Mouse (Mus musculus): ENCODE measurements around the gene Ksr2.

Ksr2 gene

DNA sequence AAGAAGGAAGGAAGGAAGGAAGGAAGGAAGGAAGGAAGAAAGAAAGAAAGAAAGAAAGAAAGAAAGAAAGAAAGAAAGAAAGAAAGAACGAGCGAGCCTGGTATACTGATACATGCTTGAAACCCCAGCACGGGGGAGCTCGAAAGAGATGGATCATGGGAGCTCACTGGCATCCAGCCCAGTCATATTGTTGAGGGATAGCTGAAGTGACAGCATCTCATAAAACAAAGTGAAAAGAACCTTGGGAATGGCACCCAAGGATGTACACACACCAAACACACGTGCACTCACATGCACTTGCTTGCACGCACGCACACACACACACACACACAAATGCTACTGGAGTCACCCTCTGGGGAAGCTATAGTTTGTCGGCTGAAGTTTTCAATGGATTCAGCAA lies 282.6 kb downstream of the Ksr2 start:
- no peak for DNase-seq

DNA sequence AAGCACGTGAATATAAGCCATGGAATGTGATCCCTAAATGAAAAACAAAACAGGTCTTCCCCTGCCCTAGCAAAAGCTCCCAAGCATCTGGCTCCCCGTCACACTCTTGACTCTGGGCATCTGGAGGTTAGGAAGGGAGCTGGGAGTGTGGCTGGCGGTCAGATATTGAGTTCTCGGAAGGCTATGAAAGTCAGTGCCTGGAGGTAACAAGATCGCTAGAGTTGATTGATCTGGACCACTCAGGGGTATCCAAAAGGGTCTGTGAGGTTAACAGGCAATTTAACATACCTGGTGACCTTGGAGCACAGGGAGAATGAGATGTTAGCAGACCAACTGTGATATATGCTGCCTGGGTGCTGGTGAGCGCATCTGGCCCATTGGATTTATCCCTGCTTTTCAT lies 283.8 kb downstream of the Ksr2 start:
- no peak for DNase-seq

DNA sequence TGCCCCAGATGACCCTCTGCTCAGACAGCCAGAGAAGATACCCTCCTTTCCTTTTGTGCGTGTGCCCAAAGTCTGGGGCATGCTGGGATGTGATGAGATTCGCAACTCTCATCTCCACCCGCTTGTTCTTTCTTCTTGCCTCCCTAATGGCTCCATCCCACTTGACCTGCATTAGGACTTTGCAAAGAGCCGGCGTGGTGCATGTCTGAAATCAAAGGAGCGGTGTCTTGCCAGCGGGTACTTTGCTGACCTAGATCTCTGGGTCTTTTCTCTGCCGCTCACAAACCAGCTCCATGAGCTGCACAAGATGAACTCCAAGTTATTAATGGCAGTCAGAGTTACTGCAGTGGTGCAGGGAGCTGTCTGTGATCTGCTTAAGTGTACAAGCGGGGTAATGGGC lies 290.6 kb downstream of the Ksr2 start:
- DNase-seq = no peak

DNA sequence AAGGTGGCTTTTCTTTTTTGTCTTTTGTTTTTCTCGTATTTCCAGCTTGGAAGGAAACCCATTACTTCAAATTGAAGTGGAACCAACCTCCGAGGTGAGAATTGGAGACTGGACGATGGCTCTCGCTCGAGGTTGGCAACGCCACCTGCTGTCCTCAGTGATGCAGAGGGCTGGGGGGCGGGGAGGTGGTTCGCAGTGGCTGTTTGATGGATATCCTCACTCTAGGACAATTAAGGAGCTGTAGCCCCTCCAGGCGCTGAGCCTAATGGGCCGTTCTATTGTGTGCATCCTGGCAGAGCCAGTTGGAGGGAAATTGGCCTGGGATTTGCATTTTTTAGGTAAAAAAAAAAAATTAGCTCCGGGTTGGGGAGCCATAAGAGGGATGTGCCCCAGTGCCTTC lies 292.8 kb downstream of the Ksr2 start:
- DNase-seq = no peak

GRCm38 (mm10) chr5:117709306-117709705 lies 295.5 kb downstream of the Ksr2 start:
- DNase-seq = no peak

GRCm38 (mm10) chr5:117711636-117712035 lies 297.8 kb downstream of the Ksr2 start:
- DNase-seq = no peak

DNA sequence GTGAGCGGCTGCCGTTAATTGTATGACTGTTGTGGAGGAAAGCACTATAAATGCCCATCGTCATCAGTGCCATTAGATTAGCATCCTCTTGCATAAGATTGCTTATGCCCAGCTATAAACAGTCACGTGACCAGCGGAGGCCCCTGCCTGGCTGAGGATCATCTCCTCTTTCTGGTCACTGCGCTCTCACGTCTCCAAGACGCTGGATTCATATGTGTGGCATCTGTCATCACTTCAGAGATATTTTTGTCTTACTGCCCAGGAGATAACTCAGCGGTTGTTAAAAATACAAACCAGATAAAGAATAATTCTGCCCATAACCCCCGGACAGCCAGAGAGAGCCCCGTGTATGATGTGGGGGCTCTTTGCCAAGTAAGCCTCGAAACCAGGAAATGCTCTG lies 298.4 kb downstream of the Ksr2 start:
- DNase-seq = no peak

DNA sequence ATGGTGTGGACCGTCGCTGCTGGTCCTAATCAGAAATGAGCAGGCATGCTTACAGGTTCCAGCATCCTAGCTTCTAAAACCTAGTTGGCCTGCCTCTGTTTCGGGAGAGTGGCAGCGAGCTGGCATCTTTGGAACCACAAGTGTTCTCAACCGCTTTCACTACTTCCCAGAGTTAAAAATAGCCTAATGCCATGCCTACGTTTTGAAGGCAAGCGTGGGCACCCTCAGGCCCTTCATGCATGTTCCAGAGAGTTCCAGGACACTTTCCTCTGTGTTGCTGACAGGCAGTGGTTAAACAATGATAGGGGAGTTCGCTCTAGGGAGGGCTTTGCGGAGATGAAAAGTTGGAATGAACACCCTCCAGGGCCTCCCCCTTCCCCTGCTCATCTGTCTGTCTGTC lies 303.3 kb downstream of the Ksr2 start:
- DNase-seq = no peak

DNA sequence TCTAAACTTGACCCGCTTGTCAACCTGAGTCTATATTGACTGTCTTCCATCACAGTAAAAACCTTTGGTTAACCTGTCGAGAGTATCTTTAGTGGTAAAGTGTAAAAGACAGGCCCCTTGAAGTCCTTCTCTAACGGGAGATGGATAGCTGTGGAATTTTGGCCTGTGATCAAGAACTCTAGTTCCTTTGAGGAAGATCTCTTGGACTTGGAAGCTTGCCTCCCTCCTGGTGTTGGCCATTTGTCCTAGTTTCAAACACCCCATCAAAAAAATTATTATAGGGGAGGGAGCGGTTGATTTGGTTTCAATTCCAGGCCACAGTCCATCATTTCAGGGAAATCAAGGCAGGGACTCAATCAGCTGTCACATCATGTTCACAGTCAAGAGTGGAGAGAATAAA lies 309.5 kb downstream of the Ksr2 start:
- no peak for DNase-seq

GRCm38 (mm10) chr5:117726548-117726947 lies 312.7 kb downstream of the Ksr2 start:
- no peak for DNase-seq

DNA sequence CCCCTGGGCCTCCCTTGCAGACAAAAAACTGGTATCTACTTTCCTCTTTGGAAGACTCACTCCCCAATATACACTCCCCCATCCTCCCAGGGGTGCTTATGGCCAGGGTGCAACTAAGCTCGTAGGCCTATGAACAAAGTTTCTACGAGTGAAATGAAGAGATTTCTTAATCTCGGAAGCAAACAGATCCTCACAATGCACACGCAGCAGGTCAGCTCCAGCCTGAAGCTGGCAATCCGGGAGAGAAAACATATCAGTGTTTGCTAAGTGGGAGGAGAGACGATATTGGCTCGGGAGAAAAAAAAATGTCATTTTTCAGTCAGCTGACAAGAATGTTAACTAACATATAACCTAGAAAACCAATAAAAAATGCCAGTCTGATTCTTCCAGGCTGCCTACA lies 313.3 kb downstream of the Ksr2 start:
- no peak for DNase-seq

- no peak for DNase-seq
Observed at GRCm38 (mm10) chr5:117731311-117731710, 317.5 kb downstream of the Ksr2 start.

GRCm38 (mm10) chr5:117744654-117745178 lies 330.9 kb downstream of the Ksr2 start:
- DNase-seq = no peak

GRCm38 (mm10) chr5:117749353-117749752 lies 335.6 kb downstream of the Ksr2 start:
- no peak for DNase-seq

- no peak for DNase-seq
Observed at GRCm38 (mm10) chr5:117757696-117758482, 344.1 kb downstream of the Ksr2 start.

- DNase-seq = no peak
Observed at GRCm38 (mm10) chr5:117761181-117761832, 347.5 kb downstream of the Ksr2 start.

DNA sequence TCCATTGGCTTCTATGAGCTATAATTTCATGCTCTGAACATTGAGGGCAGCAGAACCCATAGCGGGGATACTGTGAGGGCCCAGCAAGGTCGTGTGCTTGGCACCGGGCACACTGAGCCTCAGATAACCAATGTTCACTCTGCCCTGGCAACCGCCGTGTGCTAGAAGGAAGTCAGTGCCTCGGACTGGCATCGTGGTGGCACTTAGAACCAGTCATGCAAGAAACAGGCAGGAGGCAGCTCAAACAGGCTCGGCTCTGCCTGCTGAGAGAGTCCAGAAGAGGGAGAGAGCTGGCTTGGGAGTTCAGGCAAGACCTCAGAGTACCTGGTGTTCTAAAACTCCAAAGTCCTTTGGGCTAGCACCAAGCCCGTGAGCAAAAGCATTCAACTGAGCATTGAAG lies 350.7 kb downstream of the Ksr2 start:
- DNase-seq = no peak

- no peak for DNase-seq
Observed at GRCm38 (mm10) chr5:117779175-117779574, 365.4 kb downstream of the Ksr2 start.

DNA sequence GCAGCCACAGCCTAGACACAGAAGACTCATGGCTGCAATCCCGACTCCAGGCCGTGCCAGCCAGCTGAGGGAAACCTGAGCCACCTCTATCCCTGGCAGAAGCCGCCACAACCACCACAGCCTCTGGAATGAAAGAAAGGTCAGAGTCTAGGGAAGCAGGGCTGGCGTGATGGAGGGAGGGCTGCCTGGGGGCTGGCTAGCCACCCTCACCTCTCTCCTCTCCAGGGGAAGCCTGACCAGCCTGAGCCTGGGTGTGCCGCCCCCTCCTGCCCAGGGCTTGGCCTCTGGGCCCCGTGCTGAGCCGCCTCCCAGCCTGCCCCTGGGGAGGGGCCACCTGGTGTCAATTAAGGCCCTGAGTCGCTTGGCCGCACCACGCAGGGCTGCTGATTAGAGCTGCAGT lies 366.9 kb downstream of the Ksr2 start, which contains the start of gene Nos1:
Nos1 (plus strand) TSS at position 352 of the 400 bp plus-strand sequence.
- no peak for DNase-seq

DNA sequence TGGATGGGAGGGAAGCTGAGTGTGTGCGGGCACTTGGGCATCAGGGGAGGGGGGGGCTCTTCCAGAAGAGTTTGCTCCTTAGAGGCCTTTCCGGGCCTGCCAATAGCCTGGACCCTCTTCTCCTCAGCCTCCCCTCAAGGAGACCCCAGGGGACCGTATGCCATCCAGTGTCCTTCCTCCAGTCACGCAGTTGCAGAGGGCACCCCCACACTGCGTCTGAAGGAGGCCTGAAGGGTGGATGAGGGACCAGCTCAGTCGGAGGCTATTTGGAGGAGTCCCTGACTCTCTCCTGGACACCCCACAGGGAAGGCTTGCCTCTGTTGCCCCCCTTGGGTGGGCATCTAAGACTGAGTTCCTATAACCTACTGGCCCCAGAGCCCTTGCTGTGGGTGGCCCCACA lies 367.4 kb downstream of the Ksr2 start:
- DNase-seq = no peak

DNA sequence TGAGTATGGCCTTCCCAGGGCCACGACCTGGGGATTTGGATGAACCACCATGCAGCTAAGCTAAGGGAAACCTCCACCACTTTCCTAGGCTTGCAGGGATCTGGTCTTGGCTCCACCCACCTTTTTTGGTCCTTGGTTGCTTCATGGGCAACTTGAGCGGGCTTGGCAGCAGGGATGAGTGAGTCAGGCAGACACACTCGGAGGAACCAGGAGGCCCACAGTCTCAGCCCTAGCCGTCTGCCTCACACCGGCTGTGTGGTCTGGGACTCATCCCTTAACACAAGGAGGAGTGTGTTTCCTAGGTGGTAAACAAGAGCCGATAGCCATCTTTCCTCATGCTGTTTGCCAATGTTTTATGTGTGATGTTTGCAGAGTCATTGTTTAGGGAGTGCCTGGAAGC lies 376.3 kb downstream of the Ksr2 start:
- no peak for DNase-seq

DNA sequence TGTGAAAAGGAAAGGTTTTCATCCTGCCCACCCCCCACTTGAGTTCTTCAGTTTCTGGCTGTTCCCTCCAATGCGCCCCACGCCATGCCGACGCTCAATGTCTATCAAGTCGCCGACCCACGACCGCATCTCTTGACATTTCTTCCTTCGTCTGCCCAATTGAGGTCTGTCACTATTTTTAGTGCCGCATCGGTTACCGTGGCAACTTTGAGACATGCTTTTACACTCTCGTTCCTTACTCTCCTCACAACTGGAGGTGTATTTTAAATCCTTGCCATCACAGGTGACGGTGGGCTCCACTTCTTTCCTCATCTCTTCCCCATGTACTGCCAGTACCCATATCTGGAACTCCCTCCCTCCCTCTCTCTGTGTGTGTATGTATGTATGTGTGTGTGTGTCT lies 378.1 kb downstream of the Ksr2 start:
- DNase-seq = no peak

- DNase-seq = no peak
Observed at GRCm38 (mm10) chr5:117800849-117801248, 387.0 kb downstream of the Ksr2 start.

GRCm38 (mm10) chr5:117802071-117802521 lies 388.3 kb downstream of the Ksr2 start:
- no peak for DNase-seq

Measured in thymus, postnatal 36 days (tissue).